Mouse (Mus musculus) heart, adult 2 months (tissue): ENCODE measurements at regions not wholly inside any gene's neighbourhood (a gene's known extent, or its start where the extent isn't known, plus 50 kb on each side); places are given as distances from the start of the nearest gene placed in this dataset.

Experiments used
- CTCF ChIP-seq: fragments of 200-600 bp; IDR thresholded peaks from 2 replicates; pipeline ENCODE4 v1.8.1; 2022; ENCODE audit warnings: antibody characterized with exemption, mild to moderate bottlenecking, moderate library complexity
- EP300 ChIP-seq: fragments of 200-500 bp; IDR thresholded peaks from 2 replicates; pipeline ENCODE4 v1.6.1; 2011; ENCODE audit warnings: low read depth, low read length, control low read depth; ENCODE audit not compliant: insufficient read depth
- POLR2A ChIP-seq: fragments of 200-500 bp; IDR thresholded peaks from 2 replicates; pipeline ENCODE4 v1.6.1; 2011; ENCODE audit warnings: mild to moderate bottlenecking, low read depth, low read length, control low read depth; ENCODE audit not compliant: insufficient read depth

GRCm38 (mm10) chr17:93665889-93666288 is 467.1 kb downstream of the Adcyap1 start:
- no peak for TF ChIP-seq CTCF
- no peak for TF ChIP-seq POLR2A
- no peak for TF ChIP-seq EP300
